Mouse (Mus musculus) left cerebral cortex, adult 11 months (tissue): ENCODE measurements around the gene Dbp.
"Not testable (repeated sequence)": the region's sequence is repeated elsewhere in the genome, so short reads cannot be mapped to it uniquely, and the experiment has no call there.

Source experiments
- DNase-seq: peaks from one replicate; pipeline ENCODE4 v3.0.0; 2022; ENCODE audit warnings: low spot score

Gene Dbp

GRCm38 (mm10) chr7:45704730-45705442 is at the start of gene Dbp:
Gene Dbp, plus strand, starts transcription at chr7:45705088.
- peak; percentile 100 for DNase-seq

GRCm38 (mm10) chr7:45660746-45661478 is 44.0 kb upstream of the Dbp start:
- DNase-seq = no peak

- DNase-seq = not testable (repeated sequence)
Measured at GRCm38 (mm10) chr7:45661702-45662101, 43.2 kb upstream of the Dbp start.

GRCm38 (mm10) chr7:45665303-45666138 is 39.4 kb upstream of the Dbp start:
- DNase-seq = no peak

- DNase-seq = no peak
Measured at GRCm38 (mm10) chr7:45666161-45666560, 38.7 kb upstream of the Dbp start, which contains the start of gene Fut2. Gene Fut2, minus strand, starts transcription at chr7:45666394.

GRCm38 (mm10) chr7:45667761-45668160 is 37.1 kb upstream of the Dbp start:
- DNase-seq = no peak

- no peak for DNase-seq
Measured at GRCm38 (mm10) chr7:45668921-45669320, 36.0 kb upstream of the Dbp start.

GRCm38 (mm10) chr7:45677627-45678295 is 27.1 kb upstream of the Dbp start:
- no peak for DNase-seq

- no peak for DNase-seq
Measured at GRCm38 (mm10) chr7:45678513-45678912, 26.4 kb upstream of the Dbp start.

DNA sequence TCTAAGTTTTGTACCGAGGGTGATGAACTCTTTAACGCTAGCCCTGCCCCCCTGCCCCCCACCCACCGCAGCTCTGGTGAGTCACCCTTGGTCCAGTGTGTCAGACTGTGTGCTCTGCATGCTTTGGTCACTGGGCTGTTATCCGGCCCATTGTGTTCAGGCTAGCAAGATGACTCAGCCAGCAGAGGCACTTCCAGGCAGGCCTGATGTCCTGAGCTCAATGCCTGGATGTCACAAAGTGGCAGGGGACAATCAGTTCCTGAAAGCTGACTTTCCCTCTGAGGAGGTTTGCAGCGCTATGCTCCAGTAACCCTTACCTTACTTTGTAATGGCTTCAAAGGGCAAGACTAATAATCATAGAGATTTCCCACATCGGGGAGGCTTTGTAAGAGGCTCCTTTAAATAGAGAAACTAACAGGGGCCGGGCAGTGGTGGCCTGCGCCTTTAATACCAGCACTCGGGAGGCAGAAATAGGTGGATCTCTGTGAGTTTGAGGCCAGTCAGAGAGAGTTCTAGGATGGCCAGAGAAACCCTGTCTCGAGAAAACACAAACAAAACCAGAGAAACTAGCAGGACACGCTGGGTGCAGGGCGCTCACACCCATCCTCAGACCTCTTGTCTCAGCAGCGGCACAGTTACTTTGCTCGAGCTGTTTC is 24.8 kb upstream of the Dbp start:
- no peak for DNase-seq

DNA sequence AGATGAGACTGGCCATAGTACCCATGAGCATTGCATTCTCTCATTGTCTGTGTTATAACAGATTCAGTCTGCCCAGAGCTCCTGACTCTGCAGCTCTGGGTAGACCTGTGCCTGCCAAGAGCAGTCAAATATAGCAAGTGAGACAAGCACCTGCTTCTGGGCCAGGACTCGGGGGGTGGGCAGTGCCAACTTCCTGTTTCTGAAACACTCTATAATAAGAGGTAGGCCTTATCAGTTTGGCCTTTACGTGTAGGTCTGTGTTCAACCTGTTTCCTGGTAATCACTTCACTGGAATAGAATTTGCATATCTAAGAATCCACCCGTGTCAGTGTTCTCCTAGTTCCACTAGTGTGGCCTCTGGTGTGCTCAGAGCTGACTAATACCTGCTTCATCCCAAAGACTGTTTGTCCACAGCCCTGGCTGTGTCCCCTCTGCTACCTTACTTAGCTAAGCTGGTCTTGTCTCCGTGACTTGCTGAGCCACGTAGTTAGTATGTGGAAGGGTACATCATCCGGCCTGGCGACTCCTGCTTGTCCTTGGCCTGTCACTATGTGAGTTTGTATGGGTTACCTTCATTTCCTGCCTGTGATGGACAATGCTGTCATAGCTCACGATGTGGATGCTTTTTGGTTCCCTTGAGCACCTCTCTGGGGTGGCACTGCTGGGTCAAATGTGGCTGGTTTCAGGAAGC is 23.7 kb upstream of the Dbp start:
- DNase-seq = no peak

DNA sequence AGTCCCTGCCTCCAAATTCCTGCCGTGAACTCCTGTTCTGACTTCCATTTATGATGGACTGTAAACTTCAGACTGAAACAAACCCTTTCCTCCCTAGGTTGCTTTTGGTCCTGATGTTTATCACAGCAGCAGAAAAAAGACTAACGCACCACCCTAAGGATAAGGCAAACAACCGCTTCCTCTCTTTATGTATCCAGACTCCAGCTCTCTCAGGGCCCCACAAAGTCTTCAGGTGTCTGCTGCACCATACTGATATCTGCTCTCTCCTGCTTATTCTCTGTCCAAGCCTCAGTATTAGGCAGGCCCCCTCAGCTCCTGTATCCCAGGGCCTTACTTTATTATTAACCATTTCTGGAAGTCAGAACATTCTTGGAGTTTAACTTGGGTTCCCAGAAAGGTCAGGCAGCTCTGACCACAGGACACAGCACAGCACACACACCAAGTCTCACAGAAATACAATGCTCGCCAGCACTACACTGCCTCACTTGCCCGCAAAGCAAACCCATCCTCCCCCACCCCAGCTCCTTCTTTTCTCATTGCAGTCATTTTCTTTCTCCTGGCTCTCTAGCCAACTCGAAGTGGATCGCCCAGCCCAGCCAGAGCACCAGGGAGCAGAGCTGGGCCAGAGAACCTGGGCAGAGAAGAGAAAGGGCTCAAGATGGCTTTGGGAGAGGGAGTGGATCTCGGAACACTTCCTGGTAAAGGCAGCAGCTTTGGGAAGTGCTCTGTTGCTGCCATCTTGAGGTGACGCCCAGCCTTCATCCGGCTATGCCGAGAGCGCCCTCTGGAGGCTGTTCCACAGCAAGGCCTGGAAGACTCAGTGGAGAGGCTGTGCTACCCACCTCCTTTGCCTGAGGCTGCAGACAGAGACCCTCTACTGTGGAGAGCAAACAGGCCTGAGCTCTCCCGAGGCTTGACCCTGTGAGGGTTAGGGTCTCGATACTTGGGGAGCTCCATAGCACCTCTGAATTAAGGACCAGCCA is 22.5 kb upstream of the Dbp start:
- peak; percentile 81 for DNase-seq

- DNase-seq = no peak
Measured at GRCm38 (mm10) chr7:45683396-45684050, 21.4 kb upstream of the Dbp start, which contains the start of gene Ntn5. Gene Ntn5, plus strand, starts transcription at chr7:45684022.

DNA sequence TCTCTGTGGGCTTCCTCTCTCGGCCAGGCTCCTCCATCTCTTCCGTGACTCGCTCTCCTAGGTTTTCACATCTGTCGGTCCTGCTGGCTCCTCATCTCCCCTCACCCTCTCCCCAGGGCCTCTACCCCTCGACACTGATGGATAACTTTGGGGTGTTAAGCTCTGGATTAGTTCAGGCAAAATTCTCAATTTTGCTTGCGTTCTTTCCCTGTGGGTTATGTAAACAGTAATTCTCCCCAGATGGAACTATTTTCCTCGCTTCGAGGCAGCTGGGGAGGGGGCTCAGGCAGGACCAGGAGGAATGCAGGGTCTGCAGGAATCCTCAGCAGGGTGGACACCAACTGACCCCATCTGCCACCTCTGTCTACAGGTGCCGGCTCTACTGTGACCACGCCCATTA is 19.1 kb upstream of the Dbp start:
- no peak for DNase-seq

GRCm38 (mm10) chr7:45686841-45687240 is 18.0 kb upstream of the Dbp start:
- no peak for DNase-seq

DNA sequence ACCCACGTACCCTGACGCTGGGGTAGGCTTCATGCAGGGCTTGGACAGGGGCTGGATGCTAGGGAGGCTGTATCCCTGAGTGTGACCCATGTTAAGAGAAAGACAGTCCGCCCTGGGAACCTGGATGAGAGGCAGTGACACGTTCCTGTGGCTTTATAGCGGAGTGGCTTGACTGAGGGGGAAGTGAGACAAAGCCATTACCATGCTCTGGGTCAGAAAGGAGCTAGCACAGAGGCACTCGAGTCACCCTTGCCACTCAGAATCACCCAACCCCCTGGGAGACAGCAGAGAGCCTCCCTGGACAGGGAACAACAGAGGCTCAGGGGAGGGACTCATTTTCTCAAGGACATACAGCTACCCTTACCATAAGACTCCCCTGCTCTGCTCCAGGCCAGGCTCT is 15.8 kb upstream of the Dbp start:
- DNase-seq = no peak

DNA sequence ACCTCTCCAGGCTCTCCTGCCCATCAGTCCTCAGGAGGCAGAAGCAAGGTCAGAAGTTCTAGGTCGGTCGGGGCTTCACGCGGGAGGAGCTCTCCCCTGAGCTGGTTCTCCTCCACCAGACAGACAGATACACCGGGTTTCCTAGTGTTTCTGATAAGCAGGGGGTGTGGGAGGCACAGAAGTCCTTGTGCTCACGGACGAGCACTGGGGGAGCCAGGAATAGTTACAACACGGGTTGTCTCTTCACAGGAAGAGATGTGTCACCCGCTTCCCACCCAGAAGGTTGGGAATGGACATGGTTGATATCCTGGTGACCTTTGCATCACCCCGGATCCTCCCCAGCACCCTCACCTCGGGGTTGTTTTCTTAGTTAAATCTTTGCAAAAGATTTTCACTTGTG is 15.1 kb upstream of the Dbp start:
- DNase-seq = no peak

DNA sequence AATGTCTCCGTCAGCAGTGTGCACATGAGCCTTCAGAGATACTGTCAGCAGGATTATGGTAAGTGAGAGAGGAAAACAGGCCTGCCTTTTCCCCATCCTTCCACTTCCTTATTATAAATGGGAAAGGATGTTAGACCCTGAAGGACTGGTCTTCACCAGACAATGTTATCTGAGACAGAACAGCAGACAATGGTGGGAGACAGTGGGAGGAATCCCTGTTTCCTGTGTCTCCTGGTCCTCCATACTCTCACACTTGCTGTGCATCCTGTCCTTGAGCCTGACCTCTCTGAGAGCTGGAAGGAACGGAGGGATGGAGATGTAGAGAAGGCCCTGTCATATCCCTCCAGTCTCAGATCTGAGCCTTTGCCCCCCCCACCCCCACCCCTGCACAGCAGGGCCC is 12.5 kb upstream of the Dbp start:
- DNase-seq = no peak

- DNase-seq = no peak
Measured at GRCm38 (mm10) chr7:45693921-45694591, 10.8 kb upstream of the Dbp start, which contains the start of gene Sec1. Gene Sec1, minus strand, starts transcription at chr7:45694402.
